Mouse (Mus musculus) megakaryocyte, adult 5-6 weeks (primary cell): Measurements from ENCODE around the gene Olfr221. TPM values are rescaled to one million over a fixed set of nuclear protein-coding genes. Genes with fewer than 3 reads are reported as not detected.
"Not testable (repeated sequence)": the region's sequence is repeated elsewhere in the genome, so short reads cannot be mapped to it uniquely, and the experiment has no call there.

Experiments used
- ATAC-seq: 2 replicates; pipeline ENCODE4 v1.8.0; 2016; ENCODE audit warnings: mild to moderate bottlenecking, inconsistent platforms; ENCODE audit not compliant: poor library complexity, severe bottlenecking
- total RNA-seq, 2 experiments: library from RNA; stranded (forward) in 1 of 2; stranded (reverse) in 1 of 2; fragments of 153-499, 151-499 nt in 1 of 2; fragments of 221-1000, 200-1000 nt in 1 of 2; gene quantifications; 2 replicates each; pipeline versions ENCODE4 v1.2.3 to v1.2.4; 2015 to 2017

Olfr221 gene
- not detected in 2 replicates for total RNA-seq (2015)
- total RNA-seq (2017): not detected in 2 replicates

DNA sequence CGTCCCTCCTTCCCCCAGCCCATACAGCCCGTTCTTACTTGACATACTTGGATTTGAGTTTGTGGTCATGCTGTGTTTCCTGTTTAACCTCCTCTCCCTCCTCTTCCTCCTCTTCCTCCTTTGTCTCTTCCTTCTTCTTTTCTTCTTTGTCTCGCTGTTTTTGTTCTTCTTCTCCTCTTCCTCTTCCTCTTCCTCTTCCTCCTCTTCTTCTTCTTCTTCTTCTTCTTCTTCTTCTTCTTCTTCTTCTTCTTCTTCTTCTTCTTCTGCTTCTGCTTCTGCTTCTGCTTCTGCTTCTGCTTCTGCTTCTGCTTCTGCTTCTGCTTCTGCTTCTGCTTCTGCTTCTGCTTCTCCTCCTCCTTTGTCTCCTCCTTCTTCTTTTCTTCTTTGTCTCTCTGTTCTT is at the start of gene Olfr221:
Olfr221 (minus strand) TSS at position 101 of the 400 bp plus-strand sequence.
- not testable (repeated sequence) for ATAC-seq

GRCm38 (mm10) chr14:52083083-52083482 is 40.8 kb upstream of the Olfr221 start:
- ATAC-seq: peak; percentile 52

- no peak for ATAC-seq
These were observed 29.4 kb upstream of the Olfr221 start for GRCm38 (mm10) chr14:52071599-52072137.

DNA sequence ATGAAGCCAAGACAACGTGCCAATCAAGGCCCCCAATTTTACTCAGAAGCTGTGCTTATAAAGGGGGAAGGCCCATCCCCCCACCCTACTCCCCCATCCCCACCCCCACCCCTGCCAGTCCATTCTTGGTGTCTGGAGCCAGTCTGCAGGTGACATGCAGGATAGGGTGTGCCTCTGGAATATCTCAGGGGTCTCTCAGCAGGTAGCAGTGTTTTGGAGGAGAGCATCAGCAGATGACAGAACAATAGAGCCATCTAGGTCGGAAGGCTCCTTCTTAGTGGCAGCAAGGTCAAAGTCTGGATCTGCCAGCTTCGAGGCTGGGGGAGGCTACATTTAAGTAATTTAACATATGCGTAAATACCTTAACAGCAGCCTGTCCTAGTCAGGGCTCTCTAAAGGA is 23.9 kb upstream of the Olfr221 start:
- ATAC-seq: no peak

GRCm38 (mm10) chr14:52061798-52062197 is 19.5 kb upstream of the Olfr221 start:
- no peak for ATAC-seq

DNA sequence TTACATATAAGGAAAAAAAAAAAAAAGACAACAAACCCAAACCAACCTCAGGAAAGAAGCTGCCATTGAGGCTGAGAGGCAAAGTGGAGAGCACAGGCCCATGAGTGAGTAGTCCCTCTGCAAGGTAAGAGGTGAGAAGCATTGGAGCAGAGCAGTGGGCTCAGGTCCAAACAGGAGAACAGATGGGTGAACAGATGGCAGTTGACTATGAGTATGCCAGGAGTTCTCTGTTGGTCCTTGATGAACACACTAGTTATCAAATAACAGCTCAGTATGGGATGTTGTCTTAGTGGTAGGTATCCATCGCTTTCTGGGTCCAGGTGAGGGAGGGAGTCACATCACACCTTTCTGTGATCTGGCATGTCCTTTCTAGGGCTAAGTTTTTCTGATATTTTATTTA is 18.5 kb upstream of the Olfr221 start:
- ATAC-seq: no peak

- no peak for ATAC-seq
These were observed 17.7 kb upstream of the Olfr221 start for GRCm38 (mm10) chr14:52059982-52060381.

DNA sequence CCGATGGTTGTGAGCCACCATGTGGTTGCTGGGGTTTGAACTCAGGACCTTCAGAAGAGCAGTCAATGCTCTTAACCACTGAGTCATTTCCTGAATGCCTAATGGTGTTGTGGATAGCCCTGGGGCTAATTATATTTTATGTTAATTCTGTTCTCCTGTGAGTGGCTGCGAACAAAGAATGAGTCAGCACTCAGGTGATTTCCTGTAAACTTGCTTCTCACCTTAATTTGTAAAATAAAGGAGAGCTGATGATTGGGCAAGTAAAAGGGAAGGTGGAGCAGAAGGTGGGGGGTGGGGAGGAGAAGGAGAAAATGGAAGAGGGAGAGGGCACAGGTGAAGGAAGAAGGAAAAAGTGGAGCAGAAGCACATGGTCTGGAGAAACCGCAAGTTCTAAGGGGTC is 10.5 kb upstream of the Olfr221 start:
- not testable (repeated sequence) for ATAC-seq

DNA sequence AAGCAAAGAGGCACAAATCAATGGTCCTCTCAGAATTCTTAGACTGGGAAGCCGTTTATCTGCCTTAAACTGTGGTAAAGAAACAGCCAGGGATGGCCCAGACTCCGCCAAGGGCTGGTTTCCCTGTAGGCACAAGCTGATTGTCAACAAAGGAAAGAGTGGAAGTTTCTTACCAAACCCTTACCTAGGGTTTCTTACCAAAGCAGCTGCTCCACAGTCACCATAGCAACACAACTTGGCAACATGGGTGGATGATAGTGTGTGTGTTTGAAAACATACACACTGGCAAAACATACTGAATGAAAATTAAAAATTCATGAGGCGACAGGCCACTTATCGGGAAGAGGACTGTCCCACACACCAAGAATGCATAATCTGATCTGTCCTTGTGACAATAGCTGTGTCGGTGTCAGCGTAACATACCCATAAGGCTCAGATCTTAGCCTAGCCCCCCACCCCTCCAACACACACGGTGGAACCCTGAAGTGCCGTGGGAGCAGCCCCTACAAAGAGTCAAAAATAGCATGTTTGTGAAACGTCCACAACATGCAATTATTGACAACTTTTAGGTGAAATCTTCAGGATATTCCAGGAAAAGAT is 3.8 kb upstream of the Olfr221 start:
- ATAC-seq: no peak

DNA sequence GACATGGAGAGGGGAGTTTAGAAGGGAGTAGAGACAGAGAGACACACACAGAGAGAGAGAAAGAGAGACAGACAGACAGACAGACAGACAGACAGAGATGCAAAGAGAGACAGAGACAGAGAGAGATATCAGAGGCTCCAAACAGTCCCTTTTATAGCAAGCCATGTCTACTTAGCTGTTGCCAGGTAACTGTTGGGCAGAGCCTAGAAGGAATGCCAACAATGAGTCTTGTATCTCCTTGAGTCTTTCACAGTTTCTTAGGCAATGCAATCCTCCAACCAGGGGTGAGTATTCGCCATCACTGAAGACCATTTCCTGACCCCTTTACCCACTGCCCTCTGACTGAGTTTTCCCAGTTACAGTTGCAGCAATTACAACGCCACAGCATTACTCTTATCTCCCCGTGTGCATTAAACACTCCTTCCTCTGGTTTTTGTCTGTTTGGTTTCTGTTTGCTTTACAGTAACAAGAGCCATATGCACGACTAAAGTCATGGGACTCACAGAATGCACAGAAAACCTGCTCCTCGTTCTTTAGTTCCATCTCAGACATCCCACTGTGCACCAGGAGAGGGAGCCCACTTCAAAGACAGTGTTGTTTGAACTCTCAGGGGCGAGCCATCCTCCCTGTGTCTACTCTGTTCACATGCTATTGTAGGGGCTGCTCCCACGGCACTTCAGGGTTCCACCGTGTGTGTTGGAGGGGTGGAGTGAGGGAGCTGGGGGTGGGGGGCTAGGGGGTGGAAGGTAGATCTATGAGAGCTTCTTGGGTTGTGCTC is 2.8 kb upstream of the Olfr221 start:
- no peak for ATAC-seq

GRCm38 (mm10) chr14:52043446-52043845 is 1.2 kb upstream of the Olfr221 start:
- ATAC-seq: no peak

- ATAC-seq: no peak
These were observed 2.9 kb downstream of the Olfr221 start for GRCm38 (mm10) chr14:52039332-52039731.

GRCm38 (mm10) chr14:52035926-52036325 is 6.3 kb downstream of the Olfr221 start:
- ATAC-seq: no peak

DNA sequence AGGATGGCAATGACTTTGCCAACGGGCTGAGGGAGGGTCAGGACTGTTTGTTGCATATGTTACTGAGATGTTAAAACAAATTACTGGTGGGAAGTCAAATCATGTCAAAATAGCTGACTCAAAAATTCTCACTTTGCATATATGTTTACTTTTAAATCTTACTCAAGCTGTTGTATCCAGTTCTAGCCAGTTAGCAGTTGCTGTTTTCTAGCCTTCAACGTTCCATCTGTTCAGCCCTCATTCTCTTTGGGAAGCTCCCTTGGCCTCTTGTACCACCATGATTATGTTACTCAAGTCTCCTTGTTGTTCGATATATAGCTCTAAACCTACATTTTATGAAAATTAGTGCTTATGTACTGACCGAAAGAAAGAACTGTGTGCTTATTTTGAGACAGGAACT is 15.9 kb downstream of the Olfr221 start:
- ATAC-seq: no peak

- no peak for ATAC-seq
These were observed 18.1 kb downstream of the Olfr221 start for GRCm38 (mm10) chr14:52024133-52024532.

GRCm38 (mm10) chr14:52022709-52023459 is 19.4 kb downstream of the Olfr221 start:
- ATAC-seq: peak; percentile 39

- no peak for ATAC-seq
These were observed 20.0 kb downstream of the Olfr221 start for GRCm38 (mm10) chr14:52022244-52022708.

GRCm38 (mm10) chr14:52021568-52022212 is 20.6 kb downstream of the Olfr221 start:
- no peak for ATAC-seq

GRCm38 (mm10) chr14:52021138-52021529 is 21.1 kb downstream of the Olfr221 start:
- ATAC-seq: no peak

DNA sequence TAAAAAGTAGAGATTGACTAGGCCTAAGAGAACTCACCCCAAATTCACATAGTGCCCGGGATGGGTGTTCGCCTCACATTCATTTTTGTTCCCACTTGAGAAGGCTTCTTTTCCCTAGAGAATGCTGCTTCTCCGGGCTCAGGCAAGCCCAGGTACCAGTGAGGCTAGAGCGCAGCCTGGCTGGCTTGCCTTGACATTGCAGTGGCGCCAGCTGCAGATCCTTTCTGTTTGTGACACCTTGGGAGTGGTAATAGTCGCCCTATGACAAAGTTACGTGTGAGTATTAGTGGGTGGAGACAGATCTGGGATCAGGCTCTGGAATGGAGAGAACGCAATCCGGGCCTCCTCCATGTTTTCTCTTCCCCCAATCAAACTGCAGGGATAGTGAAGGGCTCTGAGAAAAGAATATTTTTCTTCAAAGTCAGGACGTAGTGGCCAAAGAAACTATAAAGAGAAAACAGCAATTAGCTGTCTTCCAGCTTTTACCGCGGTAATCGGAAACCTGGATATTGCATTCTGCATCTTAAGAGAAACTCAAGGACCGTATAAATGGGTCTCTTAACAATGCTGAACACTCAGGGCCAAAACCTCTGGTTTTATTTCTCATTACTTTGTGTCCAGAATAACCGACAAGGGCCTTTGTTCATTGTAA is 21.6 kb downstream of the Olfr221 start, which contains the start of gene Zfp219:
Zfp219 (minus strand) TSS at position 248 of the 652 bp plus-strand sequence.
- ATAC-seq: peak; percentile 25
